10 mouse cellular contexts compared by ENCODE assay signal in the genomic region with DNA sequence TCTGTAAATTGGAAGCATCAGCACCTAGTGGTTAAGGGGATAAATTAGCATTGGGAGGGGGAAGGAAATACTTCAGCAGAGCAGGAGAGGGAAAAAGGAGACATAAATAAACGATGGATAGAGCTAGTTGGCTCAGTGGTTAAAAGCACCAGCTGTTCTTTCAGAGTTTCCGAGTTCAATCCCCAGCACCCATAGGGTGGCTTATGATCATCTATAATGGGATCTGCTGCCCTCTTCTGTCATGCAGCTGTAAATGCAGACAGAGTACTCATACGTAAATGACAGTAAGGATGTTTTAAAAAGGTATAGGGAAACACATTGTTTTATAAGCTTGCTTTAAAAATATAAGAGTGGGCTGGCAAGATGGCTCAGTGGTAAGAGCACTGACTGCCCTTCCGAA. TPM values are rescaled to one million over a fixed set of nuclear protein-coding genes. Genes with fewer than 3 reads are reported as not detected.
DNase-seq lines count a peak whose midpoint lies in the region; ATAC-seq lines count a peak whose summit lies in the region.
"Had no signal": no experiment of that assay in that cellular context is flagged by ENCODE, and none has a peak within 500 bp of the region (broad histone marks: within the 10 kb centered on the region; RNA-seq: fewer than 3 reads in every experiment).

No protein-coding gene starts in this region.

- no peaks in the 10 kb centered on the region for H3K36me3 ChIP-seq in forebrain, embryonic 14.5 days (ENCODE audit: control insufficient read depth, insufficient read depth, low read length)
- no peaks in the 10 kb centered on the region for H3K36me3 ChIP-seq in forebrain, embryonic 10.5 days (replicated peaks)
- no peaks in the 10 kb centered on the region for H3K36me3 ChIP-seq in intestine, embryonic 15.5 days
- H3K36me3 ChIP-seq: hindbrain, embryonic 15.5 days; midbrain, embryonic 12.5 days had no signal

- peak; percentile 38; the same call in 1 of the 2 replicates for ATAC-seq in forebrain, embryonic 14.5 days
- no peak for ATAC-seq in intestine, embryonic 15.5 days

- no peaks in the 10 kb centered on the region for H3K27me3 ChIP-seq in forebrain, embryonic 14.5 days (replicated peaks; ENCODE audit: control insufficient read depth, insufficient read depth, low read length)
- no peaks in the 10 kb centered on the region for H3K27me3 ChIP-seq in forebrain, embryonic 10.5 days (ENCODE audit: poor library complexity, severe bottlenecking)
- H3K27me3 ChIP-seq in intestine, embryonic 15.5 days (replicated peaks) = no peaks in the 10 kb centered on the region
- H3K27me3 ChIP-seq: hindbrain, embryonic 15.5 days; midbrain, embryonic 12.5 days had no signal

- DNase-seq in forebrain, embryonic 14.5 days (ENCODE audit: low spot score) = peak; percentile 56
- no peak for DNase-seq in forebrain, embryonic 10.5 days (ENCODE audit: extremely low spot score, low spot score)
- peak; percentile 12 for DNase-seq in spleen, adult 12 weeks (ENCODE audit: low spot score)
- DNase-seq in spleen, postnatal 14 days (ENCODE audit: low spot score in 2 of 2) = no peak
- DNase-seq in embryo, embryonic 10.5 days (ENCODE audit: low spot score) = peak; percentile 61
- peak; percentile 38 for DNase-seq in lung, postnatal 14 days
- DNase-seq in right cerebral cortex, postnatal 10 days (ENCODE audit: low spot score in 2 of 2) = no peak

- H3K4me1 ChIP-seq in forebrain, embryonic 14.5 days (ENCODE audit: control insufficient read depth, insufficient read depth, low read length) = no peaks in the 10 kb centered on the region
- 0 out of 2 replicates have a peak, but pooled peaks cover 6% of the 10 kb centered on the region for H3K4me1 ChIP-seq in forebrain, embryonic 10.5 days
- H3K4me1 ChIP-seq in intestine, embryonic 15.5 days (replicated peaks) = peaks cover 18% of the 10 kb centered on the region
- H3K4me1 ChIP-seq: midbrain, embryonic 12.5 days had no signal

- H3K27ac ChIP-seq in forebrain, embryonic 14.5 days (ENCODE audit: low read depth, low read length) = no peak overlapping the region
- no peak overlapping the region for H3K27ac ChIP-seq in forebrain, embryonic 10.5 days
- H3K27ac ChIP-seq in intestine, embryonic 15.5 days = no peak overlapping the region
- H3K27ac ChIP-seq: hindbrain, embryonic 15.5 days; midbrain, embryonic 12.5 days had no signal

- no peak overlapping the region for H3K9ac ChIP-seq in forebrain, embryonic 14.5 days (ENCODE audit: low read length)
- H3K9ac ChIP-seq in intestine, embryonic 15.5 days = no peak overlapping the region
- H3K9ac ChIP-seq: hindbrain, embryonic 15.5 days; midbrain, embryonic 12.5 days had no signal

- H3K9me3 ChIP-seq in forebrain, embryonic 14.5 days (replicated peaks; ENCODE audit: control insufficient read depth, low read length) = no peaks in the 10 kb centered on the region
- H3K9me3 ChIP-seq in forebrain, embryonic 10.5 days = no peaks in the 10 kb centered on the region
- no peaks in the 10 kb centered on the region for H3K9me3 ChIP-seq in intestine, embryonic 15.5 days
- H3K9me3 ChIP-seq: hindbrain, embryonic 15.5 days; midbrain, embryonic 12.5 days had no signal

- no peak overlapping the region for H3K4me2 ChIP-seq in forebrain, embryonic 14.5 days (ENCODE audit: low read length)
- H3K4me2 ChIP-seq in intestine, embryonic 15.5 days (replicated peaks) = no peak overlapping the region
- H3K4me2 ChIP-seq: hindbrain, embryonic 15.5 days; midbrain, embryonic 12.5 days had no signal

- no peak overlapping the region for H3K4me3 ChIP-seq in forebrain, embryonic 14.5 days (ENCODE audit: low read depth, low read length)
- no peak overlapping the region for H3K4me3 ChIP-seq in forebrain, embryonic 10.5 days
- no peak overlapping the region for H3K4me3 ChIP-seq in intestine, embryonic 15.5 days (replicated peaks)
- H3K4me3 ChIP-seq: hindbrain, embryonic 15.5 days; midbrain, embryonic 12.5 days had no signal

- WGBS in forebrain, embryonic 14.5 days = 15% methylated on average over 4 of the region's 4 CpGs
- 26% methylated on average over 4 of the region's 4 CpGs for WGBS in forebrain, embryonic 10.5 days
- 24% methylated on average over 4 of the region's 4 CpGs for WGBS in intestine, embryonic 15.5 days

RNA-seq across cellular contexts. Expression of a gene that starts 19.7 kb away (rescaled TPM):
- polyA plus RNA-seq in forebrain, embryonic 14.5 days (2014; fragmentation: Nextera tagmentation; extraction: Ambion mirVana) = not detected in 2 replicates
- not detected in 2 replicates for polyA plus RNA-seq in forebrain, embryonic 10.5 days (2016; fragmentation: Nextera tagmentation; extraction: Ambion mirVana)
- polyA plus RNA-seq in intestine, embryonic 15.5 days (2015; fragmentation: Nextera tagmentation; extraction: Ambion mirVana) = not detected in 2 replicates
- polyA plus RNA-seq: hindbrain, embryonic 15.5 days; midbrain, embryonic 12.5 days had no signal

RNA-seq across cellular contexts. Expression of a gene that starts 27.5 kb away (rescaled TPM):
- polyA plus RNA-seq in forebrain, embryonic 14.5 days (2014; fragmentation: Nextera tagmentation; extraction: Ambion mirVana) = not detected in 2 replicates
- polyA plus RNA-seq in forebrain, embryonic 10.5 days (2016; fragmentation: Nextera tagmentation; extraction: Ambion mirVana) = not detected in 2 replicates
- polyA plus RNA-seq in intestine, embryonic 15.5 days (2015; fragmentation: Nextera tagmentation; extraction: Ambion mirVana) = 0.48 and 0.75 TPM in 2 replicates
- polyA plus RNA-seq: midbrain, embryonic 12.5 days had no signal

RNA-seq across cellular contexts. Expression of a gene that starts 29.3 kb away (rescaled TPM):
- polyA plus RNA-seq in forebrain, embryonic 14.5 days (2014; fragmentation: Nextera tagmentation; extraction: Ambion mirVana) = 240 and 254 TPM in 2 replicates
- polyA plus RNA-seq in forebrain, embryonic 10.5 days (2016; fragmentation: Nextera tagmentation; extraction: Ambion mirVana) = 433 and 446 TPM in 2 replicates
- 256 and 258 TPM in 2 replicates for polyA plus RNA-seq in intestine, embryonic 15.5 days (2015; fragmentation: Nextera tagmentation; extraction: Ambion mirVana)

RNA-seq across cellular contexts. Expression of a gene that starts 29.5 kb away (rescaled TPM):
- 0.30 and 0.36 TPM in 2 replicates for polyA plus RNA-seq in forebrain, embryonic 14.5 days (2014; fragmentation: Nextera tagmentation; extraction: Ambion mirVana)
- 2.7 and 3.6 TPM in 2 replicates for polyA plus RNA-seq in forebrain, embryonic 10.5 days (2016; fragmentation: Nextera tagmentation; extraction: Ambion mirVana)
- polyA plus RNA-seq in intestine, embryonic 15.5 days (2015; fragmentation: Nextera tagmentation; extraction: Ambion mirVana) = 1.0 and 1.4 TPM in 2 replicates

RNA-seq across cellular contexts. Expression of a gene that starts 40.1 kb away (rescaled TPM):
- polyA plus RNA-seq in forebrain, embryonic 14.5 days (2014; fragmentation: Nextera tagmentation; extraction: Ambion mirVana) = 6.7 and 10.6 TPM in 2 replicates
- polyA plus RNA-seq in forebrain, embryonic 10.5 days (2016; fragmentation: Nextera tagmentation; extraction: Ambion mirVana) = 26.6 and 36.1 TPM in 2 replicates
- 35.2 and 35.5 TPM in 2 replicates for polyA plus RNA-seq in intestine, embryonic 15.5 days (2015; fragmentation: Nextera tagmentation; extraction: Ambion mirVana)

Comparison
In these comparisons a context has a peak if more than half of its experiments do, and no peak if none do; other contexts are left out.
1. DNase-seq: peak in forebrain, embryonic 14.5 days (single experiment), spleen, adult 12 weeks (single experiment), embryo, embryonic 10.5 days (single experiment) and lung, postnatal 14 days (single experiment); none in forebrain, embryonic 10.5 days (single experiment), spleen, postnatal 14 days (0 of 2) and right cerebral cortex, postnatal 10 days (0 of 2).